In the genomic region with DNA sequence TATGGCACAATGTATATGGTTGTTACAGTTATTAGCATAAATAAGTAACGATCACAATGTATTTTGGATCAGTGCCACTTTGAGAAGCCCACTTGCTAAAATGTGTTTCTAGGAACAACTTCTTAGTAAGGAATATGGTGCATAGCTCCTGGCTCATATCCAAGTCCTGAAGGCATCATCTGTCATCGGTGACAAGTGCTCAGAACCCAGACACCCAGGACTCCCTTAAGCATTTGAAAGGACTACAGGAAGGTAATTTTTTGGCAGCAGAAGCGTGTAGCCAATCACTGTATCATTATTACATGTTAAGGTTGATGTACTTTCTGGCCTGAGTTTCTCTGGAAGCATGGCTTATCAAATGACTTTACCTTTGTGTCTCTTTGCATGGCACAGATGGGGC, we compare ENCODE assay signal across 16 mouse cellular contexts.
"Had no signal": no experiment of that assay in that cellular context is flagged by ENCODE, and none has a peak within 500 bp of the region (broad histone marks: within the 10 kb centered on the region; RNA-seq: fewer than 3 reads in every experiment).

No protein-coding gene starts in this region.

- H3K4me1 ChIP-seq: limb, embryonic 13.5 days; midbrain, embryonic 10.5 days; neural tube, embryonic 15.5 days had no signal

- H3K27ac ChIP-seq: kidney, postnatal 0 days; limb, embryonic 13.5 days; liver, embryonic 14.5 days; midbrain, embryonic 10.5 days; neural tube, embryonic 15.5 days; stomach, postnatal 0 days had no signal

- H3K4me3 ChIP-seq: limb, embryonic 13.5 days; midbrain, embryonic 10.5 days; myocyte; neural tube, embryonic 15.5 days had no signal

- H3K4me2 ChIP-seq: limb, embryonic 13.5 days; neural tube, embryonic 15.5 days had no signal

- H3K9ac ChIP-seq: limb, embryonic 13.5 days; liver, embryonic 14.5 days; neural tube, embryonic 15.5 days had no signal

- H3K36me3 ChIP-seq: limb, embryonic 13.5 days; midbrain, embryonic 10.5 days; neural tube, embryonic 15.5 days had no signal

- H3K27me3 ChIP-seq: limb, embryonic 13.5 days; neural tube, embryonic 15.5 days had no signal

- DNase-seq: kidney, adult 9 months; kidney, postnatal 36 days; layer of hippocampus, adult 9-11 months; layer of hippocampus, postnatal 36 days; lung, adult 18-20 months; lung, postnatal 10 days; lung, postnatal 4 days; right cerebral cortex, adult 18-20 months; thymus, postnatal 4 days had no signal

- H3K9me3 ChIP-seq: limb, embryonic 13.5 days; midbrain, embryonic 10.5 days; neural tube, embryonic 15.5 days had no signal
